Mouse (Mus musculus) erythroid progenitor cell, adult 5-6 weeks (primary cell): Measurements from ENCODE around the gene Olfr802. TPM values are rescaled to one million over a fixed set of nuclear protein-coding genes. Genes with fewer than 3 reads are reported as not detected.

Experiments used
- ATAC-seq: replicated peaks from 2 replicates; pipeline ENCODE4 v1.8.0; 2016; ENCODE audit warnings: moderate number of reproducible peaks, mild to moderate bottlenecking, moderate TSS enrichment, inconsistent platforms; ENCODE audit not compliant: poor library complexity, low FRiP score, severe bottlenecking
- total RNA-seq, 2 experiments: library from RNA; stranded (forward) in 1 of 2; stranded (reverse) in 1 of 2; fragments of 150-400 nt in 1 of 2; fragments of 186-747, 209-891 nt in 1 of 2; gene quantifications; 2 replicates each; pipeline versions ENCODE4 v1.2.3 to v1.2.4; 2015 to 2017; ENCODE audit warnings: low replicate concordance in 2 of 2

Olfr802 gene
- total RNA-seq (2015; ENCODE audit: low replicate concordance) = not detected in 2 replicates
- total RNA-seq (2017; ENCODE audit: low replicate concordance) = not detected in 2 replicates

DNA sequence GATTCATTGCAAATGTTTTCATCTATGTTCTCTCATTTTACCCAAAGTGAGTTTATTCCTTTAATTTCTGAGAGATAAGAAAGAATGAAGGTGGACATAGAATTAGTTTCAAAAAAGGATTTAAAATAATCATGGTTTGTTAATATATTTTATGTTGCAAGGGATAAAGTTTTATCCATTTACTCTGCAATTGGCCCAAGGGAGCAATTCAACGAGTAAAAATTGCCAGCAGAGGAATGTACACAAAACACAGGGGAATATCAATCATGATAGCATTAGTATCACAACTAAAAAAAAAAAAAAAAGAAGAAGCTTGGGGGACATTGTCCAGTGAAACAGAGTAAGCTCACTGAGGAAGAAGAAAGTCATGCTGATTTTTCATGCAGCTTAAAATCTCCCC is at the start of gene Olfr802:
Gene Olfr802 (minus strand): TSS at position 101 of the 400 bp plus-strand sequence.
- no peak for ATAC-seq

DNA sequence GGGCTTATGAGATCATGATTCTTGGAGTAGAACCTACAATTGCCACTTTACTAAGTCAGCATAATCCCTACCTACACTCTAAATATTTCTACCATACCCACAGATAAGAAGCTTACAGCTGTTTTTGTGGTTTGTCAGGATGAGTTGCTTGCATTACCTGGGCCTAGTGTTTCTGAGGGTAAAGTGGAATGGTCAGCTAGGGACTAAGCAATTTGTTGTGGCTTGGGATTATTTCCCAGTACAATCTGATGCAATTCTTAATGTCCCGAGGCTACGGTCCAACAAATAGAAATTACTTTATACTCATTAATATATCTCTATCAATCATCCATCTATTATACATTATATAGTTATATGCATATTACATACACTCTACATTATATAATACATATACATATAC is 41.3 kb upstream of the Olfr802 start, which contains the start of gene Olfr805:
Gene Olfr805 (minus strand): TSS at position 101 of the 400 bp plus-strand sequence.
- no peak for ATAC-seq

DNA sequence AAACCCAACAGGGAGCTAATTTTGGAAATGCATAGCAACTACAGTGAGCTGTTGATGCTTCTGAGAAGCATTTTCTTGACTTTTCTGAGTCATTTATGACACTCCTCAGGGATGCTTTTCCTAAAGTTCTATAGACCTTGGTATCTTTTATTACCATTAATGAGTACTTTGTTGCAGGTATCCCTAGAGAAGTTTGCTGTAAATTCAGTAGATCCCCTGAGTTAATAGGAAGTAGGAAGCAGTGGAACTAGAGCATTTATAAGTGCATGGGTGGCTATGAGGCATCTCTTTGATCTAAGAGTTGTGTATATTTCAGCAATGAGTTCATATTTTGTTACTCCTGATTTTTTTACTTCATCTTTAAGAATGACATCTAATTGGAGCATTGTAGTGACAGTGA is 14.9 kb upstream of the Olfr802 start, which contains the start of gene Olfr804:
Gene Olfr804 (plus strand): TSS at position 301 of the 400 bp plus-strand sequence.
- no peak for ATAC-seq

DNA sequence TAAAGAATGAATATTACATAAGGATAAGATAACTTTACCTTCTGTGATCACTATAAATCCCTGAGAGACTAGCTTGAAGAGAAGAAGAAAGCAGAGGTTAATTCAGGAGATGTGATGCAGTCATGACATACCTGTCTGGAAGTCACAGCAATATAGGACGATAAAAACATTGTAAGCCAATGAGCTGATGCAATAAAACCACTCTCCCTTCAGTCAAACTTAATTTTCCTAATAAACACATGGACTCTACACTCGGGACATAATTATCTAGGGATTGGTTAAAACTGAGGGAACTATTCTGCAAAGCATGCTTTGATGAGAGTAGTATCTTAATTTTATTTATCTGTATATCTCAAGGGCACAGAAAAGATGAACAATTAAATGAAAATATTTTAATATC is 6.2 kb upstream of the Olfr802 start, which contains the start of gene Olfr803:
Gene Olfr803 (minus strand): TSS at position 101 of the 400 bp plus-strand sequence.
- ATAC-seq = no peak

DNA sequence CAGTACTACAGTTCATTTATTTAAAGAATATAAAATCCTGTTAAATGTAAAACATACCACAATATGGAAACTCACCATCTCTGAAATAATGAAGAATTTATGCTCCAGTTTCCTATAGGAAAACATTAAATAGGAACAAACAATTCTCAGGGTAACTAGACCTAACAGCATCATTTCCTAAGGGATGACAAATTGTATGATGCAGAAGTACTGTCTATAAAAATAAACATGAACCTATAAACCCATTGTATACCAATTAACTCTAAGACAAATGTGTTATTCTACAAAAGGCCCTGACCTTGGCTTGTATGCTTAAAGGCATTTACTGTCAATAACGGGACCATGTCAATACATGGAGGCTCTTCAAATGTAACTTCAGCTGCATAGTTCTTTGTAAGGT is 14.2 kb downstream of the Olfr802 start, which contains the start of gene Olfr801:
Gene Olfr801 (minus strand): TSS at position 101 of the 400 bp plus-strand sequence.
- ATAC-seq = no peak

DNA sequence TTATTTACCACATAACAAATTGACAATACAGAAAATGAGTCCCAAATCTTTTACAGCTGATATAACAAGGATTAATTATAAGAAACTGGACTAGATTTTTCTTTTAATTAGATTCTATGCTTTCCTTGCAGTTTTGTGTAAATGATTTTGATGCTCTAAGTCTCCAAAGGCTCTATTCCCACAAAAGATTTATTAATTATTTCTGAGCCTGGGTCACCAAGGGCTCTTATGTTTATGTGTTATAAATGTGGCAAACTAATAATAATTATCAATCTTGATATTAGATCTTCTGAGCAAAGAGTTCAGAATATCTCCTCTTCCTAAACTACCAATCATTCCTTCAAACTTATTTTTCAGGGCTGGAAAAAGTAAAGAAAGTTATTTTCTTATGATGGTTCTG is 30.6 kb downstream of the Olfr802 start, which contains the start of gene Olfr800:
Gene Olfr800 (plus strand): TSS at position 301 of the 400 bp plus-strand sequence.
- no peak for ATAC-seq

DNA sequence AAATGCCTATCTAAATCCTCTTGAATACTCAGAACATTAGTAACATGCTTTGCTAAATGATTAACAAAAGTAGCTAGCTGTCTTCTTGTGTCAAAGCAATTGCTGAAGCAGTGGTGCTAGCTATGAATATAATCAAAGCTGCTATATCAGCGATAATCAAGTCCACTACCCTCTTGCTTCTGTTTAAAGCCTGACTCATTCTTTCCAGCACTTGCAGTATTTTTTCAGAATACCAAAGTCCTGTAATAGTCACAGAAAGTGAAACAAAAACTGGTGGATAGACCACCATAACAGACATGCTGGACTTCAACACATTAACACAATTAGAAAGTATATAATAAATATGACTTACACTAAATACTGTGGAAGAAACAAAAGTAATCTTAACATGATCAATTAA is 36.2 kb downstream of the Olfr802 start:
- no peak for ATAC-seq

DNA sequence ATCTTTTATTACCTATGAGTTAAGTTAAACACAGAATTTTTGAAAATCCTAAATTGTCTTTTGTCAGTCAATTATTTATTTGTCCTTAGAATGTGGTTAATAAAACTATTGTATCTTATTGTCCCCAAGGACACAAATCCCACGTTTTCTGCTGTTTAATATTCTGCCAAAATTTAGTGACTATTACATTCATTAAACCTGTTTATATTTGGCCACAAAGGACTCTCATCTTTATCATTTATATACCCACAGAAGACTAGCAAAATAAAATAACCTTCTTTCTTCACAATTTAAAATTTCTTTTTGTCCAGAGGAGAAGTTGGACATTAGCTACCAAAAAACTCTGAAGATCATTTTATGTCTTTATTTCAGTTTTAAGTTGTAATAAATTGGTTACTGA is 50.8 kb downstream of the Olfr802 start, which contains the start of gene Olfr799:
Gene Olfr799 (plus strand): TSS at position 301 of the 400 bp plus-strand sequence.
- no peak for ATAC-seq

DNA sequence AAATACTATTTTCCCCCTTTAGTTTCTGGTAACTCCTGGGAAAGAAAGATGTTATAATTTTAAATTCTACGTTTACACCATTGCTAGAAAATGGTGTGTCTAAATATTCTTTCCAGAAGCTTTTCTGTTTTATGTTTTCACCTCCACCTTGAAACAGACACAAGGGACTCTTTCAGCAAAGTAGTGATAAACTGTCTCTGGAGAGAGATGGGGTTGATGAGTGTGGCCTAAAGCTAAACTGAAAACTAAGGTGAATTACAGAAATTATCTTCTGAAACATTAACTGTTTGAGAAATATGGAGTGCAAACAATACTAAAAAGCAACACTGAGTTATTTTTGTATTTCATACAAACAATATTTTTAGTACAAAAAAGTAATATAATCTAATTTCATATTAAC is 60.1 kb downstream of the Olfr802 start, which contains the start of gene Olfr798:
Gene Olfr798 (minus strand): TSS at position 101 of the 400 bp plus-strand sequence.
- ATAC-seq = no peak

Other genes with a start within 250 kb of the Olfr802 start
- not detected in 2 replicates for gene Olfr787, start 226.3 kb downstream of the Olfr802 start, total RNA-seq (2015; ENCODE audit: low replicate concordance)
- gene Olfr787, start 226.3 kb downstream of the Olfr802 start, total RNA-seq (2017; ENCODE audit: low replicate concordance) = not detected in 2 replicates
- gene Olfr788, start 217.2 kb downstream of the Olfr802 start, total RNA-seq (2015; ENCODE audit: low replicate concordance) = not detected in 2 replicates
- not detected in 2 replicates for gene Olfr788, start 217.2 kb downstream of the Olfr802 start, total RNA-seq (2017; ENCODE audit: low replicate concordance)
- not detected in 2 replicates for gene Olfr789, start 203.4 kb downstream of the Olfr802 start, total RNA-seq (2015; ENCODE audit: low replicate concordance)
- gene Olfr789, start 203.4 kb downstream of the Olfr802 start, total RNA-seq (2017; ENCODE audit: low replicate concordance) = not detected in 2 replicates
- gene Olfr790, start 189.7 kb downstream of the Olfr802 start, total RNA-seq (2015; ENCODE audit: low replicate concordance) = not detected in 2 replicates
- gene Olfr790, start 189.7 kb downstream of the Olfr802 start, total RNA-seq (2017; ENCODE audit: low replicate concordance) = not detected in 2 replicates
- not detected in 2 replicates for gene Olfr791, start 166.4 kb downstream of the Olfr802 start, total RNA-seq (2015; ENCODE audit: low replicate concordance)
- gene Olfr791, start 166.4 kb downstream of the Olfr802 start, total RNA-seq (2017; ENCODE audit: low replicate concordance) = not detected in 2 replicates
- not detected in 2 replicates for gene Olfr792, start 149.0 kb downstream of the Olfr802 start, total RNA-seq (2015; ENCODE audit: low replicate concordance)
- gene Olfr792, start 149.0 kb downstream of the Olfr802 start, total RNA-seq (2017; ENCODE audit: low replicate concordance) = not detected in 2 replicates
- not detected in 2 replicates for gene Olfr794, start 120.5 kb downstream of the Olfr802 start, total RNA-seq (2015; ENCODE audit: low replicate concordance)
- not detected in 2 replicates for gene Olfr794, start 120.5 kb downstream of the Olfr802 start, total RNA-seq (2017; ENCODE audit: low replicate concordance)
- gene Olfr796, start 75.6 kb downstream of the Olfr802 start, total RNA-seq (2015; ENCODE audit: low replicate concordance) = not detected in 2 replicates
- not detected in 2 replicates for gene Olfr796, start 75.6 kb downstream of the Olfr802 start, total RNA-seq (2017; ENCODE audit: low replicate concordance)
- gene Olfr798, start 60.2 kb downstream of the Olfr802 start, total RNA-seq (2015; ENCODE audit: low replicate concordance) = not detected in 2 replicates
- not detected in 2 replicates for gene Olfr798, start 60.2 kb downstream of the Olfr802 start, total RNA-seq (2017; ENCODE audit: low replicate concordance)
- not detected in 2 replicates for gene Olfr799, start 50.7 kb downstream of the Olfr802 start, total RNA-seq (2015; ENCODE audit: low replicate concordance)
- gene Olfr799, start 50.7 kb downstream of the Olfr802 start, total RNA-seq (2017; ENCODE audit: low replicate concordance) = not detected in 2 replicates
- not detected in 2 replicates for gene Olfr800, start 30.5 kb downstream of the Olfr802 start, total RNA-seq (2015; ENCODE audit: low replicate concordance)
- not detected in 2 replicates for gene Olfr800, start 30.5 kb downstream of the Olfr802 start, total RNA-seq (2017; ENCODE audit: low replicate concordance)
- not detected in 2 replicates for gene Olfr801, start 14.3 kb downstream of the Olfr802 start, total RNA-seq (2015; ENCODE audit: low replicate concordance)
- not detected in 2 replicates for gene Olfr801, start 14.3 kb downstream of the Olfr802 start, total RNA-seq (2017; ENCODE audit: low replicate concordance)
- gene Olfr803, start 6.1 kb upstream of the Olfr802 start, total RNA-seq (2015; ENCODE audit: low replicate concordance) = not detected in 2 replicates
- not detected in 2 replicates for gene Olfr803, start 6.1 kb upstream of the Olfr802 start, total RNA-seq (2017; ENCODE audit: low replicate concordance)
- gene Olfr804, start 15.0 kb upstream of the Olfr802 start, total RNA-seq (2015; ENCODE audit: low replicate concordance) = not detected in 2 replicates
- not detected in 2 replicates for gene Olfr804, start 15.0 kb upstream of the Olfr802 start, total RNA-seq (2017; ENCODE audit: low replicate concordance)
- not detected in 2 replicates for gene Olfr805, start 41.2 kb upstream of the Olfr802 start, total RNA-seq (2015; ENCODE audit: low replicate concordance)
- not detected in 2 replicates for gene Olfr805, start 41.2 kb upstream of the Olfr802 start, total RNA-seq (2017; ENCODE audit: low replicate concordance)
- not detected in 2 replicates for gene Olfr806, start 53.8 kb upstream of the Olfr802 start, total RNA-seq (2015; ENCODE audit: low replicate concordance)
- gene Olfr806, start 53.8 kb upstream of the Olfr802 start, total RNA-seq (2017; ENCODE audit: low replicate concordance) = not detected in 2 replicates
- not detected in 2 replicates for gene Olfr807, start 69.6 kb upstream of the Olfr802 start, total RNA-seq (2015; ENCODE audit: low replicate concordance)
- not detected in 2 replicates for gene Olfr807, start 69.6 kb upstream of the Olfr802 start, total RNA-seq (2017; ENCODE audit: low replicate concordance)
- not detected in 2 replicates for gene Olfr808, start 77.3 kb upstream of the Olfr802 start, total RNA-seq (2015; ENCODE audit: low replicate concordance)
- gene Olfr808, start 77.3 kb upstream of the Olfr802 start, total RNA-seq (2017; ENCODE audit: low replicate concordance) = not detected in 2 replicates
- not detected in 2 replicates for gene Olfr809, start 86.5 kb upstream of the Olfr802 start, total RNA-seq (2015; ENCODE audit: low replicate concordance)
- gene Olfr809, start 86.5 kb upstream of the Olfr802 start, total RNA-seq (2017; ENCODE audit: low replicate concordance) = not detected in 2 replicates
- gene Olfr810, start 106.7 kb upstream of the Olfr802 start, total RNA-seq (2015; ENCODE audit: low replicate concordance) = not detected in 2 replicates
- not detected in 2 replicates for gene Olfr810, start 106.7 kb upstream of the Olfr802 start, total RNA-seq (2017; ENCODE audit: low replicate concordance)
- gene Olfr811, start 116.2 kb upstream of the Olfr802 start, total RNA-seq (2015; ENCODE audit: low replicate concordance) = not detected in 2 replicates
- gene Olfr811, start 116.2 kb upstream of the Olfr802 start, total RNA-seq (2017; ENCODE audit: low replicate concordance) = not detected in 2 replicates
- gene Olfr812, start 157.9 kb upstream of the Olfr802 start, total RNA-seq (2015; ENCODE audit: low replicate concordance) = not detected in 2 replicates
- not detected in 2 replicates for gene Olfr812, start 157.9 kb upstream of the Olfr802 start, total RNA-seq (2017; ENCODE audit: low replicate concordance)
- gene Olfr813, start 167.2 kb upstream of the Olfr802 start, total RNA-seq (2015; ENCODE audit: low replicate concordance) = not detected in 2 replicates
- not detected in 2 replicates for gene Olfr813, start 167.2 kb upstream of the Olfr802 start, total RNA-seq (2017; ENCODE audit: low replicate concordance)
- gene Olfr814, start 191.7 kb upstream of the Olfr802 start, total RNA-seq (2015; ENCODE audit: low replicate concordance) = not detected in 2 replicates
- not detected in 2 replicates for gene Olfr814, start 191.7 kb upstream of the Olfr802 start, total RNA-seq (2017; ENCODE audit: low replicate concordance)
- not detected in 2 replicates for gene Olfr815, start 217.7 kb upstream of the Olfr802 start, total RNA-seq (2015; ENCODE audit: low replicate concordance)
- gene Olfr815, start 217.7 kb upstream of the Olfr802 start, total RNA-seq (2017; ENCODE audit: low replicate concordance) = not detected in 2 replicates
- gene Olfr816, start 227.4 kb upstream of the Olfr802 start, total RNA-seq (2015; ENCODE audit: low replicate concordance) = not detected in 2 replicates
- not detected in 2 replicates for gene Olfr816, start 227.4 kb upstream of the Olfr802 start, total RNA-seq (2017; ENCODE audit: low replicate concordance)